Mouse (Mus musculus): ENCODE data around the gene D6Ertd527e. TPM values are rescaled to one million over a fixed set of nuclear protein-coding genes. Genes with fewer than 3 reads are reported as not detected.

The D6Ertd527e gene
- polyA plus RNA-seq, 1 experiment from 2014 or later, result 0.33 TPM

GRCm38 (mm10) chr6:87120661-87121060 is 16.1 kb downstream of the D6Ertd527e start:
- Histone ChIP-seq H3K4me1 (replicated peaks; ENCODE audit: control insufficient read depth, insufficient read depth, low read length) (no peaks in the 10 kb centered on the region), H3K27me3 (replicated peaks; ENCODE audit: control insufficient read depth, insufficient read depth, low read length) (no peaks in the 10 kb centered on the region), H3K36me3 (ENCODE audit: control insufficient read depth, insufficient read depth) (no peaks in the 10 kb centered on the region), H3K4me3 (replicated peaks; ENCODE audit: low read length) (no peak overlapping the region), H3K4me2 (ENCODE audit: low read length) (no peak overlapping the region), H3K9me3 (ENCODE audit: control insufficient read depth, low read length) (no peaks in the 10 kb centered on the region), H3K9ac (replicated peaks; ENCODE audit: low read depth, low read length) (no peak overlapping the region), H3K27ac (ENCODE audit: low read length) (no peak overlapping the region)
- WGBS, result 85% methylated on average over 6 of the region's 6 CpGs
- ATAC-seq, result no peak

- no peak for ATAC-seq
- Histone ChIP-seq H3K4me1 (replicated peaks; ENCODE audit: control insufficient read depth, insufficient read depth, low read length) (no peaks in the 10 kb centered on the region), H3K9ac (replicated peaks; ENCODE audit: low read depth, low read length) (no peak overlapping the region), H3K4me3 (replicated peaks; ENCODE audit: low read length) (no peak overlapping the region), H3K9me3 (ENCODE audit: control insufficient read depth, low read length) (no peaks in the 10 kb centered on the region), H3K27me3 (replicated peaks; ENCODE audit: control insufficient read depth, insufficient read depth, low read length) (no peaks in the 10 kb centered on the region), H3K4me2 (ENCODE audit: low read length) (no peak overlapping the region), H3K36me3 (ENCODE audit: control insufficient read depth, insufficient read depth) (no peaks in the 10 kb centered on the region), H3K27ac (ENCODE audit: low read length) (no peak overlapping the region)
- 90% methylated on average over 7 of the region's 7 CpGs for WGBS
These were observed 17.4 kb downstream of the D6Ertd527e start for GRCm38 (mm10) chr6:87121961-87122360.

- Histone ChIP-seq H3K36me3 (ENCODE audit: control insufficient read depth, insufficient read depth) (no peaks in the 10 kb centered on the region), H3K9ac (replicated peaks; ENCODE audit: low read depth, low read length) (no peak overlapping the region), H3K4me1 (replicated peaks; ENCODE audit: control insufficient read depth, insufficient read depth, low read length) (no peaks in the 10 kb centered on the region), H3K4me2 (ENCODE audit: low read length) (no peak overlapping the region), H3K27ac (ENCODE audit: low read length) (no peak overlapping the region), H3K4me3 (replicated peaks; ENCODE audit: low read length) (no peak overlapping the region), H3K27me3 (replicated peaks; ENCODE audit: control insufficient read depth, insufficient read depth, low read length) (no peaks in the 10 kb centered on the region), H3K9me3 (ENCODE audit: control insufficient read depth, low read length) (no peaks in the 10 kb centered on the region)
- ATAC-seq, result no peak
- WGBS, result 92% methylated on average over 6 of the region's 6 CpGs
These were observed 18.9 kb downstream of the D6Ertd527e start for GRCm38 (mm10) chr6:87123406-87123805.

GRCm38 (mm10) chr6:87123973-87124372 is 19.4 kb downstream of the D6Ertd527e start:
- no peaks in the 10 kb centered on the region for H3K4me1 ChIP-seq (replicated peaks; ENCODE audit: control insufficient read depth, insufficient read depth, low read length)
- no peak for ATAC-seq
- H3K27ac ChIP-seq (ENCODE audit: low read length), result no peak overlapping the region
- WGBS, result 82% methylated on average over 4 of the region's 4 CpGs
- H3K9ac ChIP-seq (replicated peaks; ENCODE audit: low read depth, low read length), result no peak overlapping the region
- no peak overlapping the region for H3K4me2 ChIP-seq (ENCODE audit: low read length)
- H3K27me3 ChIP-seq (replicated peaks; ENCODE audit: control insufficient read depth, insufficient read depth, low read length), result no peaks in the 10 kb centered on the region
- H3K4me3 ChIP-seq (replicated peaks; ENCODE audit: low read length), result no peak overlapping the region
- no peaks in the 10 kb centered on the region for H3K9me3 ChIP-seq (ENCODE audit: control insufficient read depth, low read length)
- H3K36me3 ChIP-seq (ENCODE audit: control insufficient read depth, insufficient read depth), result no peaks in the 10 kb centered on the region

- no peaks in the 10 kb centered on the region for H3K27me3 ChIP-seq (replicated peaks; ENCODE audit: control insufficient read depth, insufficient read depth, low read length)
- H3K9ac ChIP-seq (replicated peaks; ENCODE audit: low read depth, low read length), result no peak overlapping the region
- no peak overlapping the region for H3K4me2 ChIP-seq (ENCODE audit: low read length)
- no peaks in the 10 kb centered on the region for H3K4me1 ChIP-seq (replicated peaks; ENCODE audit: control insufficient read depth, insufficient read depth, low read length)
- no peaks in the 10 kb centered on the region for H3K9me3 ChIP-seq (ENCODE audit: control insufficient read depth, low read length)
- WGBS, result 76% methylated on average over 8 of the region's 8 CpGs
- H3K27ac ChIP-seq (ENCODE audit: low read length), result no peak overlapping the region
- H3K36me3 ChIP-seq (ENCODE audit: control insufficient read depth, insufficient read depth), result no peaks in the 10 kb centered on the region
- no peak overlapping the region for H3K4me3 ChIP-seq (replicated peaks; ENCODE audit: low read length)
- ATAC-seq, result no peak
These were observed 22.7 kb downstream of the D6Ertd527e start for GRCm38 (mm10) chr6:87127049-87127753.

GRCm38 (mm10) chr6:87129861-87130260 is 25.3 kb downstream of the D6Ertd527e start:
- H3K4me2 ChIP-seq (ENCODE audit: low read length), result no peak overlapping the region
- 94% methylated on average over 8 of the region's 8 CpGs for WGBS
- H3K9ac ChIP-seq (replicated peaks; ENCODE audit: low read depth, low read length), result no peak overlapping the region
- no peaks in the 10 kb centered on the region for H3K9me3 ChIP-seq (ENCODE audit: control insufficient read depth, low read length)
- H3K36me3 ChIP-seq (ENCODE audit: control insufficient read depth, insufficient read depth), result no peaks in the 10 kb centered on the region
- ATAC-seq, result no peak
- no peak overlapping the region for H3K27ac ChIP-seq (ENCODE audit: low read length)
- no peaks in the 10 kb centered on the region for H3K27me3 ChIP-seq (replicated peaks; ENCODE audit: control insufficient read depth, insufficient read depth, low read length)
- no peak overlapping the region for H3K4me3 ChIP-seq (replicated peaks; ENCODE audit: low read length)
- no peaks in the 10 kb centered on the region for H3K4me1 ChIP-seq (replicated peaks; ENCODE audit: control insufficient read depth, insufficient read depth, low read length)

GRCm38 (mm10) chr6:87130628-87131027 is 26.1 kb downstream of the D6Ertd527e start:
- no peak overlapping the region for H3K4me2 ChIP-seq (ENCODE audit: low read length)
- no peaks in the 10 kb centered on the region for H3K9me3 ChIP-seq (ENCODE audit: control insufficient read depth, low read length)
- ATAC-seq, result no peak
- 95% methylated on average over 7 of the region's 7 CpGs for WGBS
- peaks cover 1% of the 10 kb centered on the region; the same call in 1 of the 2 replicates for H3K36me3 ChIP-seq (ENCODE audit: control insufficient read depth, insufficient read depth)
- no peaks in the 10 kb centered on the region for H3K27me3 ChIP-seq (replicated peaks; ENCODE audit: control insufficient read depth, insufficient read depth, low read length)
- no peak overlapping the region for H3K27ac ChIP-seq (ENCODE audit: low read length)
- H3K4me1 ChIP-seq (replicated peaks; ENCODE audit: control insufficient read depth, insufficient read depth, low read length), result no peaks in the 10 kb centered on the region
- H3K9ac ChIP-seq (replicated peaks; ENCODE audit: low read depth, low read length), result no peak overlapping the region
- no peak overlapping the region for H3K4me3 ChIP-seq (replicated peaks; ENCODE audit: low read length)

GRCm38 (mm10) chr6:87131078-87131477 is 26.5 kb downstream of the D6Ertd527e start:
- no peak overlapping the region for H3K9ac ChIP-seq (replicated peaks; ENCODE audit: low read depth, low read length)
- 73% methylated on average over 1 of the region's 1 CpGs for WGBS
- no peak overlapping the region for H3K4me2 ChIP-seq (ENCODE audit: low read length)
- H3K4me1 ChIP-seq (replicated peaks; ENCODE audit: control insufficient read depth, insufficient read depth, low read length), result no peaks in the 10 kb centered on the region
- H3K4me3 ChIP-seq (replicated peaks; ENCODE audit: low read length), result no peak overlapping the region
- H3K9me3 ChIP-seq (ENCODE audit: control insufficient read depth, low read length), result no peaks in the 10 kb centered on the region
- H3K27ac ChIP-seq (ENCODE audit: low read length), result no peak overlapping the region
- ATAC-seq, result no peak
- peaks cover 2% of the 10 kb centered on the region; the same call in 1 of the 2 replicates for H3K36me3 ChIP-seq (ENCODE audit: control insufficient read depth, insufficient read depth)
- no peaks in the 10 kb centered on the region for H3K27me3 ChIP-seq (replicated peaks; ENCODE audit: control insufficient read depth, insufficient read depth, low read length)

GRCm38 (mm10) chr6:87133520-87133919 is 29.0 kb downstream of the D6Ertd527e start:
- H3K9ac ChIP-seq (replicated peaks; ENCODE audit: low read depth, low read length), result no peak overlapping the region
- ATAC-seq, result no peak
- no peak overlapping the region for H3K4me3 ChIP-seq (replicated peaks; ENCODE audit: low read length)
- no peaks in the 10 kb centered on the region for H3K4me1 ChIP-seq (replicated peaks; ENCODE audit: control insufficient read depth, insufficient read depth, low read length)
- H3K27ac ChIP-seq (ENCODE audit: low read length), result no peak overlapping the region
- no peaks in the 10 kb centered on the region for H3K27me3 ChIP-seq (replicated peaks; ENCODE audit: control insufficient read depth, insufficient read depth, low read length)
- 56% methylated on average over 3 of the region's 3 CpGs for WGBS
- H3K4me2 ChIP-seq (ENCODE audit: low read length), result no peak overlapping the region
- H3K36me3 ChIP-seq (ENCODE audit: control insufficient read depth, insufficient read depth), result peaks cover 2% of the 10 kb centered on the region; the same call in 1 of the 2 replicates
- H3K9me3 ChIP-seq (ENCODE audit: control insufficient read depth, low read length), result no peaks in the 10 kb centered on the region
